Mouse (Mus musculus) spleen, adult 10 weeks (tissue): ENCODE data around the gene Vmn1r123. TPM values are rescaled to one million over a fixed set of nuclear protein-coding genes. Genes with fewer than 3 reads are reported as not detected.

Experiments
- polyA plus RNA-seq: library from polyadenylated mRNA; stranded (reverse); fragments of 350-450 nt; fragmentation: Illumina TruSeq; extraction: RNeasy Lipid Tissue Mini Kit (QIAGEN cat#74804); gene quantifications from one replicate; pipeline ENCODE4 v1.2.3, GENCODE M21; 2015; ENCODE audit warnings: low replicate concordance; ENCODE audit not compliant: insufficient read depth

Gene Vmn1r123
- not detected for polyA plus RNA-seq

DNA sequence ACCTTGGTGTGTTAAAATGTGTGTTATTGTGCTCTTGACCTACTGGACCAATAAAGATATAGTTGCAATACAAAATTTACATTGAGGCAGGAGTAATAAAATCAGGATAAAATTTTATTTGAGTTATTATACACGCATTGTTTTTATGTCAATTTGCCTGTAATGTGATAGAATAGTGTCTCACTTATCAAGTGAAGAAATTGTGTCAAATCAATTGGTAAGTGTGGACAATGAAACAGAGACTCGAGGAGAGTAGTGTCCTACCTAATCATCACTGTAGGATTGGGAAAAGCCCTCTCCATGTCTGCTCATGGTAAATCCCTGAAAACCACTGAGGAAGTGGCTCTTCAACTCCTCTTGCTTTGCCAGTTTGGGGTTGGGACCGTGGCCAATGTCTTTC, at the start of gene Vmn1r123:
Vmn1r123 (plus strand) TSS at position 301 of the 400 bp plus-strand sequence.

DNA sequence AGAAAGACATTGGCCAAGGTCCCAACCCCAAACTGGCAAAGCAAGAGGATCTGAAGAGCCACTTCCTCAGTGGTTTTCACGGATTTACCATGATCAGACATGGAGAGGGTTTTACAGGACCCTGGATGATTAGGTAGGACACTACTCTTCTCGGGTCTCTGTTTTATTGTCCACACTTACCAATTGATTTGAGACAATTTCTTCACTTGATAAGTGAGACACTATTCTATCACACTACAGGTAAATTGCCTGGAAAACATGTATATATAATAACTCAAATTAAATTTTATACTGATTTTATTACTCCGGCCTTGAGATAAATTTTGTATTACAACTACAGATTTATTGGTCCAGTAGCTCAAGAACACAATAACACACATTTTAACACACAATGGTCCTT, 28.0 kb upstream of the Vmn1r123 start, which contains the start of gene Vmn1r122:
Vmn1r122 (minus strand) TSS at position 101 of the 400 bp plus-strand sequence.

DNA sequence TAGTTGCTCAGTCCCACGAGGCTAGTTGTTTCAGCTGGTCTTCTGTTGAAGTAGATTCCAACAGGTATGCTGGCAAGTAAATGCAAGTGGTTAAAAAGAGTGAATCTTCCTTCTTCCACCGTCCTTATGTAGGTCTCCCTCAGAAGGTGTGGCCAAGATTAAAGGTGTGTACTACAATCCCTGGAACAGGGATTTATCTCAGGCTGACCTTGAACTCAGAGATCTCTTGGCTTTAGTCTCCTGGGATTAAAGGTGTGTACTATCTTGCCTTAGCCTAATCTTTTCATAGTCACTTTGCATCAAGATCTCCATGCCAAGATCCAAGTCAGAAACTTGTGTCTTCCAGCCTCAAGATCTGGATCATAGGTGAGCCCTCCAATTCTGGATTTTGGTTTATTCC, 28.3 kb downstream of the Vmn1r123 start, which contains the start of gene Gm5157:
Gm5157 (minus strand) TSS at position 101 of the 400 bp plus-strand sequence.

Other genes with a start within 250 kb of the Vmn1r123 start
- not detected for gene Vmn1r118, start 249.8 kb upstream of the Vmn1r123 start, polyA plus RNA-seq
- not detected for gene Vmn1r119, start 149.7 kb upstream of the Vmn1r123 start, polyA plus RNA-seq
- not detected for gene Vmn1r120, start 108.4 kb upstream of the Vmn1r123 start, polyA plus RNA-seq
- not detected for gene Vmn1r121, start 63.7 kb upstream of the Vmn1r123 start, polyA plus RNA-seq
- gene Vmn1r122, start 28.1 kb upstream of the Vmn1r123 start, polyA plus RNA-seq: not detected
- gene Gm5157, start 28.2 kb downstream of the Vmn1r123 start, polyA plus RNA-seq: not detected
- not detected for gene Vmn1r124, start 98.4 kb downstream of the Vmn1r123 start, polyA plus RNA-seq
- gene Vmn1r125, start 110.0 kb downstream of the Vmn1r123 start, polyA plus RNA-seq: not detected
- not detected for gene Vmn1r126, start 139.3 kb downstream of the Vmn1r123 start, polyA plus RNA-seq
- gene Vmn1r127, start 157.7 kb downstream of the Vmn1r123 start, polyA plus RNA-seq: not detected
- not detected for gene Vmn1r128, start 187.2 kb downstream of the Vmn1r123 start, polyA plus RNA-seq
- gene Vmn1r129, start 199.1 kb downstream of the Vmn1r123 start, polyA plus RNA-seq: not detected